Mouse (Mus musculus) kidney, embryonic 16.5 days (tissue): ENCODE measurements around the gene Foxn3. TPM values are rescaled to one million over a fixed set of nuclear protein-coding genes. Genes with fewer than 3 reads are reported as not detected.

ENCODE experiments used
- ATAC-seq: fragments of 200-750 bp; cut with Nextera tagmentation; 2 replicates; pipeline ENCODE4 v1.8.0; 2017; ENCODE audit warnings: moderate TSS enrichment; ENCODE audit not compliant: low FRiP score, low TSS enrichment
- H3K27ac ChIP-seq: fragments of 300-500 bp; sonication (generic); 2 replicates; pipeline ENCODE4 v1.5.1; 2014; ENCODE audit warnings: low read length
- H3K27me3 ChIP-seq: fragments of 300-500 bp; sonication (generic); 2 replicates; pipeline ENCODE4 v1.6.1; 2014; ENCODE audit warnings: low read length, control low read depth, mixed read lengths; ENCODE audit not compliant: insufficient read depth
- H3K36me3 ChIP-seq: fragments of 300-500 bp; sonication (generic); 2 replicates; pipeline ENCODE4 v1.6.1; 2014; ENCODE audit warnings: low read length, control low read depth, mixed read lengths; ENCODE audit not compliant: insufficient read depth
- H3K4me1 ChIP-seq: fragments of 300-500 bp; sonication (generic); 2 replicates; pipeline ENCODE4 v1.6.1; 2014; ENCODE audit warnings: low read length, control low read depth, mixed read lengths; ENCODE audit not compliant: insufficient read depth
- H3K4me2 ChIP-seq: fragments of 300-500 bp; sonication (generic); replicated peaks from 2 replicates; pipeline ENCODE4 v1.6.1; 2014; ENCODE audit warnings: low read depth, low read length
- H3K4me3 ChIP-seq: fragments of 300-500 bp; sonication (generic); 2 replicates; pipeline ENCODE4 v1.5.1; 2014; ENCODE audit warnings: mild to moderate bottlenecking, low read length
- H3K9ac ChIP-seq: fragments of 300-500 bp; sonication (generic); replicated peaks from 2 replicates; pipeline ENCODE4 v1.6.1; 2014; ENCODE audit warnings: low read length
- H3K9me3 ChIP-seq: fragments of 300-500 bp; sonication (generic); 2 replicates; pipeline ENCODE4 v1.6.1; 2016; ENCODE audit warnings: low read length, control low read depth
- WGBS: fragments of 180-500 bp; shearing (Covaris S2); extraction: QIAGEN DNeasy Blood & Tissue Kit; methylation state at CpG from one replicate; pipeline ENCODE4 v1.1.7; 2014; 5-methylcytosine and 5-hydroxymethylcytosine counted together
- polyA plus RNA-seq: library from polyadenylated mRNA; unstranded; fragments of >200 nt; fragmentation: Nextera tagmentation; extraction: Ambion mirVana; gene quantifications from 2 replicates; pipeline ENCODE4 v1.2.1, GENCODE M21; 2015

The Foxn3 gene
- polyA plus RNA-seq, 1 experiment from 2014 or later, result 54.0 TPM

DNA sequence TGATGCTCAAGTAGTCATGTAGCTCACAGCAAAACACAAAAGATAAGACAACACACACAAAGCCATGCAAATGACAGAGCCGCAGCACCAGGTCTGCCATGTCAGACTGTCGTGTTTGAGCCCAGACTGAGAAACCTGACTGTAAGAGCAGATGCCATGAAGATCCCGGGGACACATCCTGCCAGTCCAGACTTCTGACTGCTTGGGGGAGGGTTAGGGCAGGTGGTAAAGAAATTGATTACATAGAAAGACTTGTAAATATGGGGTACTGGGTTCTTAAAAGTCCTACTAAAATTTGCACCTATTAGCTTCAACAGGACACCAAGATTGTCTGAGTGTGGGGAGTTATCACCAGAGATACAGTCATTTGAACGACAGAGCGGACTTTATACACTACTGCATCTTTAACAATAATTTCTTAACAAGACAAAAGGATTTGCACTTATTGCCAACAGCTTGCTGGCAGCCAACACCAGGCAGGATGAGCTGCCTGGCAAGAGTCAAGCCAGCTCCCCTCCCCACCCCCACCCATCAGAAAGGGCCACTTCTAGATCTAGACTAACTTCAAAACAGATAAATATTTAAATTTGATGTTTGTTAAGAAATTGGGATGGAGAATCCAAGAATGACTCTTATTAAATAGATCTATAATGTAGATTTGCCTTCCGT, 256.7 kb downstream of the Foxn3 start:
- 52% methylated on average over 6 of the region's 6 CpGs for WGBS
- Histone ChIP-seq H3K9ac (peak overlapping the region; percentile 15; the same call in 1 of the 2 replicates), H3K9me3 (no peaks in the 10 kb centered on the region), H3K4me2 (peak overlapping the region; percentile 23; the same call in 1 of the 2 replicates), H3K4me1 (peaks cover 21% of the 10 kb centered on the region), H3K36me3 (no peaks in the 10 kb centered on the region), H3K27me3 (no peaks in the 10 kb centered on the region), H3K4me3 (no peak overlapping the region), H3K27ac (peak overlapping the region; percentile 65)
- no peak for ATAC-seq

DNA sequence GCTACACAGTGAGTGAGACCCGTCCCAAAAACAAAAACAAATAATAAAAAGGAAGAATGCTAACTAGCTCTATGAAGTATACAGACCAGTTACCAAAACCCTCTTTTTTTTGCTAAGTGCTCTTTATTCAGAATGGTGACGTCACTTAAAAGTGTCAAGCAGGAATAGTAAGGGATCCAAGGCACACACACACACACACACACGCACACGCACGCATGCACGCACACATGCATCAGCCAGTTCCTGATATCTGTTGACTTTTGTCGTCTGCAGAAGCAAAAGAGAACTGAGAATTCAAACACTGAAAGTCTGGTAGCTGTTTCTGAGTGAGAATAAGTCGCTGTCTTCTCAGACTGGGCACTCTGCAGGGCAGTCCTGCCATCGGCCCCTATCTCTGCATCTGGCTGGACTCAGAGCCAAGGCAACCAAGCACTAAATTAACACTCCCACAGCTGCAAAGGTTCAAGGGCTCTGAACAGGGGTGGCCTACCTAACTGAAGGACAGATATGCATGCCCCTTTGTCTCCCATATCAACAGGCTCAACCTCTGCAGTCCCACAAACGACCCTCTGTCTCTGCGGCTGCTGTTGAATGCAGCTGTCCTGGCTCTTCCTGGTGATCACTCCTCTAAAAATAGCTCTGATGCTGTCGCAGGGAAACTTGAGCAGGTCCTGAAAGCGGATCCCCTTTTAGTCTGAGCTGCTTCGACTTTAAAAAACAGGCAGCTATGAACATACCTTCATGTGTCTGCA, 257.4 kb downstream of the Foxn3 start:
- Histone ChIP-seq H3K4me2 (peak overlapping the region; percentile 23; the same call in 1 of the 2 replicates), H3K36me3 (no peaks in the 10 kb centered on the region), H3K9ac (peak overlapping the region; percentile 15; the same call in 1 of the 2 replicates), H3K27ac (peak overlapping the region; percentile 65), H3K27me3 (no peaks in the 10 kb centered on the region), H3K4me3 (no peak overlapping the region), H3K4me1 (peaks cover 21% of the 10 kb centered on the region), H3K9me3 (no peaks in the 10 kb centered on the region)
- 32% methylated on average over 14 of the region's 14 CpGs for WGBS
- peak; percentile 81 for ATAC-seq

- no peaks in the 10 kb centered on the region for H3K9me3 ChIP-seq
- no peak overlapping the region for H3K4me3 ChIP-seq
- H3K27me3 ChIP-seq, result no peaks in the 10 kb centered on the region
- H3K4me2 ChIP-seq, result no peak overlapping the region
- no peak for ATAC-seq
- no peaks in the 10 kb centered on the region for H3K36me3 ChIP-seq
- peaks cover 21% of the 10 kb centered on the region for H3K4me1 ChIP-seq
- 83% methylated on average over 2 of the region's 2 CpGs for WGBS
- H3K9ac ChIP-seq, result no peak overlapping the region
- no peak overlapping the region for H3K27ac ChIP-seq
These were observed 258.1 kb downstream of the Foxn3 start for GRCm38 (mm10) chr12:99305324-99305723.

DNA sequence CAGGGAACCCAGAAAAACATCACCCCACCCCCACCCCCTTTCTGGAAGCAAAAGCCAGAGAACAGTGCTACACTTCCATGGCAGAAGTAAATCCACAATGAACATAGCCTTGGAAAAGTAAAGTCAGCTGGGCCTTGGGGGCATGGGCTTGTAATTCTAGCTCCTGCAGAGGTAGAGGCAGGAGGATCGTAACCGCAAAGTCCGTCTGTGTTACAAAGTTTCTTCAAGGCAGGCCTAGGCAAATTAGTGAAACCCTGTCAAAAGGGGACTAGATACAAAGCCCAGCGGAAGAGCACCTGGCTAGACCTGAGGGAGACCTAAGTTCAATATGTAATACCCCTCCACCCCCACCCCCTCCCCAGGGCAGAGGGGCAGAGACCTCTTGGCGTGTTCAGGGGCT, 259.3 kb downstream of the Foxn3 start:
- H3K4me2 ChIP-seq, result no peak overlapping the region
- no peaks in the 10 kb centered on the region for H3K27me3 ChIP-seq
- H3K9ac ChIP-seq, result no peak overlapping the region
- no peak overlapping the region for H3K27ac ChIP-seq
- no peak for ATAC-seq
- peaks cover 21% of the 10 kb centered on the region for H3K4me1 ChIP-seq
- H3K9me3 ChIP-seq, result no peaks in the 10 kb centered on the region
- no peak overlapping the region for H3K4me3 ChIP-seq
- no peaks in the 10 kb centered on the region for H3K36me3 ChIP-seq
- 83% methylated on average over 5 of the region's 5 CpGs for WGBS

- peaks cover 26% of the 10 kb centered on the region for H3K4me1 ChIP-seq
- H3K27me3 ChIP-seq, result no peaks in the 10 kb centered on the region
- no peak overlapping the region for H3K9ac ChIP-seq
- H3K27ac ChIP-seq, result no peak overlapping the region
- H3K9me3 ChIP-seq, result no peaks in the 10 kb centered on the region
- no peak for ATAC-seq
- 70% methylated on average over 6 of the region's 6 CpGs for WGBS
- no peaks in the 10 kb centered on the region for H3K36me3 ChIP-seq
- no peak overlapping the region for H3K4me2 ChIP-seq
- no peak overlapping the region for H3K4me3 ChIP-seq
These were observed 259.8 kb downstream of the Foxn3 start for GRCm38 (mm10) chr12:99303581-99303980.

- Histone ChIP-seq H3K9ac (no peak overlapping the region), H3K4me1 (peaks cover 18% of the 10 kb centered on the region), H3K9me3 (no peaks in the 10 kb centered on the region), H3K36me3 (no peaks in the 10 kb centered on the region), H3K27ac (no peak overlapping the region), H3K4me2 (no peak overlapping the region), H3K27me3 (no peaks in the 10 kb centered on the region), H3K4me3 (no peak overlapping the region)
- no peak for ATAC-seq
- WGBS, result 50% methylated on average over 4 of the region's 4 CpGs
These were observed 263.5 kb downstream of the Foxn3 start for GRCm38 (mm10) chr12:99299900-99300299.

DNA sequence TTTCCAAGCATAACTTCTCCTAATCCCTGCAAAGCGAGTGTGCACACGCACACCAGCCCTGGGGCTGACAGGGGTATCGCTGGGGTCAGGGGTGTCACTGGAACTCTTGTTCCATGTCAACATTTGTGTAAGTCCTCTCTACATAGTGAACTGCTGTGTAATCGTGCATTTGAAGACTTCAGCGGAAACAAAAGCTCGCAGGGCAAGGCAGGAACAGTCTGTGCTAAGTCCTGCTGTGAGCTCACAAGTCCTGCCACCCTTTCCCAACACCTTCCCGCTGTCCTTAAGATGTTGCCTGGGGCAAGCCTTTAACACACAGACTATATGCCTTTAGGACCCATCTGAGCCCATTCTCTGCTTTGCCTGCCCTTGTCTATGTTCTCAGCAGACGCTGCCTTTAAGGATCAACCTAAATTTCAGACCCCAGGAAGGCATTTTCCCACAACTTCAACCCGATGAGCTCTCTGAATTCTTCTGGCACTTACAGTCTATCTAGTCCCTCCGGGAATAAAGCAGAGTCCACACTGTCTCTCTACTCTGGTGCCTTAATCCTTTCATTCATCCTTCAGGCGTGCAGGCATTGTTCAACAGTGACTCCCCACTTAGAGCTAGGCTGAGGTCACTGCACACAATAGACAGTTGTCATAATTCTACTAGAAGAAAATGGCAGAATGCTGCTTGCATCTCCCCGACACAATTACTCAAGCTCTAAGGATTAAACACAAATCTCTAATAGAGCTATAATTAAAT, 264.4 kb downstream of the Foxn3 start:
- Histone ChIP-seq H3K4me2 (no peak overlapping the region), H3K4me1 (peaks cover 15% of the 10 kb centered on the region), H3K4me3 (no peak overlapping the region), H3K9me3 (no peaks in the 10 kb centered on the region), H3K27me3 (no peaks in the 10 kb centered on the region), H3K36me3 (no peaks in the 10 kb centered on the region), H3K9ac (no peak overlapping the region), H3K27ac (no peak overlapping the region)
- WGBS, result 55% methylated on average over 12 of the region's 12 CpGs
- ATAC-seq, result no peak

DNA sequence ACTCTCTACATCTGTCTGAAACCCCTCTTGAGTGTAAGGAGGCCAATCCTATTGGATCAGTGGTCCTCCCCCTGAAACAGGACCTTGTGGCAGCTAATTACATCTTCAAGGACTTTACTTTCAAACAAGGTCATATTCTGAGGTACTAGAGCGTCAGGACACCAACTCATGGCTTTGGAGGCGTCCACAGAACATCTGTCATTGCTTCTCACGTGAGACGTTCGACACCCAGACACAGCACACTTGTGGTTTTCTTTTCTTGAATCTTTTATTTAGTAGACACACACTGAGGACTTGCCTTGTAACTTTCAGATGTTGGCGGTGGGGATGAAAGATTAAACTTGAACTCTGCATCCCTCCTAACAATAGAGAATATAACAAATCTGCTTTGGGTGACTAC, 265.1 kb downstream of the Foxn3 start:
- no peak for ATAC-seq
- H3K9me3 ChIP-seq, result no peaks in the 10 kb centered on the region
- no peak overlapping the region for H3K9ac ChIP-seq
- WGBS, result 61% methylated on average over 6 of the region's 6 CpGs
- H3K27me3 ChIP-seq, result no peaks in the 10 kb centered on the region
- no peak overlapping the region for H3K4me2 ChIP-seq
- H3K4me3 ChIP-seq, result no peak overlapping the region
- H3K36me3 ChIP-seq, result no peaks in the 10 kb centered on the region
- peaks cover 18% of the 10 kb centered on the region for H3K4me1 ChIP-seq
- H3K27ac ChIP-seq, result no peak overlapping the region

GRCm38 (mm10) chr12:99297792-99298191, 265.6 kb downstream of the Foxn3 start:
- Histone ChIP-seq H3K36me3 (no peaks in the 10 kb centered on the region), H3K9me3 (no peaks in the 10 kb centered on the region), H3K27me3 (no peaks in the 10 kb centered on the region), H3K4me1 (peaks cover 19% of the 10 kb centered on the region), H3K9ac (no peak overlapping the region), H3K4me2 (no peak overlapping the region), H3K4me3 (no peak overlapping the region), H3K27ac (no peak overlapping the region)
- ATAC-seq, result no peak
- 88% methylated on average over 2 of the region's 2 CpGs for WGBS
